Mouse (Mus musculus) gastrocnemius, postnatal 36 days (tissue): ENCODE results near the gene Grik3. TPM values are rescaled to one million over a fixed set of nuclear protein-coding genes. Genes with fewer than 3 reads are reported as not detected.

Experiments
- DNase-seq, 2 experiments: peaks; one replicate each; pipeline ENCODE4 v3.0.0; 2022
- intact Hi-C: fragments of 180-260 bp; cut with DNase I; formaldehyde crosslinking; loops from one replicate; pipeline ENCODE4 v1.15.1; 2025
- total RNA-seq, 2 experiments: library from RNA; stranded (reverse); gene quantifications; 2 replicates each; pipeline ENCODE4 v1.2.3; 2021

The Grik3 gene
- total RNA-seq, 2 experiments from 2014 or later: 0.05 to 0.10 TPM

GRCm38 (mm10) chr4:125635037-125635436 lies 144.5 kb downstream of the Grik3 start:
- DNase-seq: no peak
- intact Hi-C loops: no loop called here

- intact Hi-C loops: no loop called here
- DNase-seq: no peak
Observed at GRCm38 (mm10) chr4:125636616-125637304, 146.3 kb downstream of the Grik3 start.

DNA sequence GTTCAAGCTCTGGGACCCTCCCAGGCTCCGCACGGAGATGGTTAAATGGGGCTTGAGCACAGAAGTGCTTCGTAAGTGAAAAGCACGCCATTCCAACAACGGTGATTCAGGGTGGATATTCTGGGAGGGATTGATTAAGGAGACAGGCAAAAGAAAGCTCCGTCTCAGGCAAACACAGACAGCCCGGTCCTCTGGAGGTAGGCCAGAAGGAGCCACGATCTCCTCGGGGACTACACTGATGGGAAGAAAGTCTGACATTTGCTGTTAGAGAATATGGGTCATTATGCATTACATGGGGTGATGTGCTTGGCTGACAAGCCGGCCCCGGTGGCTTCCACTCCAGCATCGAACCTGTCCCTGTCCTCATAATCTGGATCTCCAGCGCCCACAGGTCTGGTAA lies 146.9 kb downstream of the Grik3 start:
- no peak for DNase-seq
- intact Hi-C loops: no loop called here

- intact Hi-C loops: no loop called here
- no peak for DNase-seq
Observed at GRCm38 (mm10) chr4:125640520-125640919, 150.0 kb downstream of the Grik3 start.

- no peak for DNase-seq
- intact Hi-C loops: no loop called here
Observed at GRCm38 (mm10) chr4:125640921-125641663, 150.6 kb downstream of the Grik3 start.

DNA sequence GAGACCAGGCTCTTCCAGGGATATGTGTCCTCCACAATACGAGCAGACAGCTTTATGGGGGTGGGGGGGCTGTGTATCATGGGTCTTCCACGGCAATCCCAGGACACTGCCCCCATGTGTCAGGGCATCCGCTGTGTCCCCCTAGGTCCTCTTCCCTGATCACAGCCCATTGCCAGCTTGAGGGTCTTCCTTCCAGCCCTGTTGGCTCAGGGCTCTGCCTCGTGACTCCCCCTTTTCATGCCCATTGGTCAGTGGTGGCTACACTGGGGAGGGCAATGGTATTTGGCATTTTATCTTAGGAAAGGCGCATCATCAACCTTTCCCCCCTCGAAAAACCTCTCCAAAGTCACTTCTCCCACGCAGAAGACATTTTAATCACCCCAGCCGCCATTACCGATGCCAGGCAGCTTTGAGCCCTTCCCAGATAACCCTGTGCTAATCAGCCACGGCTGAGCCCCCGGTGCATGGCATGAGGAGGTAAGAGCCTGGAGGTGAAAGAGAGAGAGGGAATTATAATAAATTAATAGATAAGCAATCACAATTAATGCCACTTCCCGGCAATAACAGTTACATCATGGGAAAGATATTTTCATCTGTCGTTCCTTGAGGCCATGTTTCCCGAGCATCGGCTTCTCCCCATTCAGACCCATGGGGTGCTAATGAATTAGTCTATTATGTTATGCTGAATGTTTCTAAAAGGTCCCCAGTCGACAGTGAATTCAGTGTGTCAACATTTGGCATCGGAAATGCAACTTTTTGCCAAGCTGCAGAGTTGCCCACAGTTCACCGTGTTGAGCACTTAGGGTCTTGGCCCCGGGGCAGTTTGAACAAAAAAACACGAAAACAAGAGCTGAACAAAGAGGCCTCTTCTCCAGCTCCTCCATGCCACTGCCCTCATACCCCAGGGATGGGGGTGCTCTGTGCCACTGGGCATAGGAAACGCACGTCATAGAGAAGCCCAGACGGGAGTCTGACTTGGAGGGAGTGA lies 154.4 kb downstream of the Grik3 start:
- intact Hi-C loops: no loop called here
- DNase-seq: no peak

GRCm38 (mm10) chr4:125651676-125652246 lies 161.3 kb downstream of the Grik3 start:
- DNase-seq: no peak
- intact Hi-C loops: no loop called here

DNA sequence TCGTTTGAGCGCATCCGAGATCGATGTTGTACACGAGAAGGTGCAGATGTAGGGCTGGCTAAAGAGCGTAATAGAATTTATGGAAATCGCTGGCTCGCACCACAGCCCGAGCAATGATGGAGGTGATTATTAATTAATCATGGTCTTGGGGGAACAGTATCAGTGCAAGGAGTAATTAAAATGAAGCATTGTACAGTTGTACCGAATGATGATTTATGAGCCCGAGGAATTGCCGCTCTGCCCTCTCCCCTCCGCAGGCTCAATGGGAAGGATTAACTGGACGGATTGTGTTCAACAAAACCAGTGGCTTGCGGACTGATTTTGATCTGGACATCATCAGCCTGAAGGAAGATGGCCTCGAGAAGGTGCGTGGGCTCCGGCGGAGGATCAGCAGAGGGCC lies 165.5 kb downstream of the Grik3 start:
- intact Hi-C loops: no loop called here
- DNase-seq: no peak

GRCm38 (mm10) chr4:125658376-125658775 lies 167.9 kb downstream of the Grik3 start:
- no peak for DNase-seq
- intact Hi-C loops: no loop called here

GRCm38 (mm10) chr4:125661982-125662381 lies 171.5 kb downstream of the Grik3 start:
- no peak for DNase-seq
- intact Hi-C loops: no loop called here

- intact Hi-C loops: no loop called here
- DNase-seq: no peak
Observed at GRCm38 (mm10) chr4:125663262-125663661, 172.8 kb downstream of the Grik3 start.

DNA sequence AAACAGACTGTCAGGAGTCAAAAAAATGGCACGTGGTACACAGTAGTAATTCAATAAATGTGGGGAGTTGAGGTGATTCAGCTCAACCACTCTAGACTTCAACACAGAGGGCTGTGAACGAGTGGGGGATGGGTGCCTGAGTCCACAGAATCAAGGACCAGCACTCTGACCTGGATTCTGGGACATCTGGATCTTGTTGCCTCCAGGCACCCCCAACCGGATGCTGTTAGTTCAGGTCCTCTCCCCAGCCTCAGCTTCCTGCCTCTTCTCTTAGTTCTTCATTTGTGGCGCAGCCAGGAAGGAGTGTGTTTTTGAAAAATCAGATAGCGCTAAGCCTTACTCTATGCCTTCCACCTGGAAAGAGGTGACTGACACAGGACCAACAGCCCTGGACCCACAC lies 175.5 kb downstream of the Grik3 start:
- intact Hi-C loops: no loop called here
- no peak for DNase-seq

GRCm38 (mm10) chr4:125682007-125682406 lies 191.5 kb downstream of the Grik3 start:
- intact Hi-C loops: no loop called here
- DNase-seq: no peak

DNA sequence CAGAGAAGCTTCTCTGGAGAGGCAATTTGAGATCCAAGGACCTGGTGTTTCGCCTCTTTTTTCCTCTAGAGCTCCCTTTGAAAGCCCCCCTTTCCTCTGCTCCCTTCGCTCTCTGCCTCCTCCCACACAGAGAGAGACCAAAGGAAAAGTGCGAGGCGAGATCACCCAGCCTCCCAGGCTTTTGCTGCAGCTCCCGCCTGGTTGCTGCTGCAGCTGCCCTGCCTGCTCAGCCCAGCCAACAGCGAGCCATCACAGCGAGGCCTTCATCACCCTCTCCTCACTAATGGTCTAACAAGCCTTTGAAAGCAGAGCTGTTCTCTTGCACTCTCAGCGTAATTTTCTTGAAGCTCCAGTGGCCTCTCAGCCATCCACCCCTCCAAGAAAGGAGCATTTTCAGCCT lies 196.6 kb downstream of the Grik3 start:
- intact Hi-C loops: no loop called here
- DNase-seq: no peak

DNA sequence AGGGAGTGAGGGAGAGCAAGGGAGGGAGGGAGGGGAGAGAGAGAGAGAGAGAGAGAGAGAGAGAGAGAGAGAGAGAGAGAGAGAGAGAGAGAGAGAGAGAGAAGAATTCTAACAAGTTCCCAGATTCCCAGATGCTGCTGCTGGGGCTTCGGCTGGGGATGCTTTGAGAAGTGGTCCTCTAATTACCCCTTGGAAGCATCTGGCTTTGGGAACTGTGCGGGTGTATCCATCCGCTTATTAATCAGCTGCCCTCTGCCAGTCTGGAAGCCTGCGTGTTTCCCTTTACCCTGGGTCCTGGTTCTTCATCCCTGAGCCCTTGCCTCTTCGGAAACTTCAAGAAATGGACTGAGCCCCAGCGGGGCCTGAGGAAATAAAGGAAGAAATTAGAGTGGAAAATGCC lies 204.9 kb downstream of the Grik3 start:
- DNase-seq: no peak
- intact Hi-C loops: no loop called here

DNA sequence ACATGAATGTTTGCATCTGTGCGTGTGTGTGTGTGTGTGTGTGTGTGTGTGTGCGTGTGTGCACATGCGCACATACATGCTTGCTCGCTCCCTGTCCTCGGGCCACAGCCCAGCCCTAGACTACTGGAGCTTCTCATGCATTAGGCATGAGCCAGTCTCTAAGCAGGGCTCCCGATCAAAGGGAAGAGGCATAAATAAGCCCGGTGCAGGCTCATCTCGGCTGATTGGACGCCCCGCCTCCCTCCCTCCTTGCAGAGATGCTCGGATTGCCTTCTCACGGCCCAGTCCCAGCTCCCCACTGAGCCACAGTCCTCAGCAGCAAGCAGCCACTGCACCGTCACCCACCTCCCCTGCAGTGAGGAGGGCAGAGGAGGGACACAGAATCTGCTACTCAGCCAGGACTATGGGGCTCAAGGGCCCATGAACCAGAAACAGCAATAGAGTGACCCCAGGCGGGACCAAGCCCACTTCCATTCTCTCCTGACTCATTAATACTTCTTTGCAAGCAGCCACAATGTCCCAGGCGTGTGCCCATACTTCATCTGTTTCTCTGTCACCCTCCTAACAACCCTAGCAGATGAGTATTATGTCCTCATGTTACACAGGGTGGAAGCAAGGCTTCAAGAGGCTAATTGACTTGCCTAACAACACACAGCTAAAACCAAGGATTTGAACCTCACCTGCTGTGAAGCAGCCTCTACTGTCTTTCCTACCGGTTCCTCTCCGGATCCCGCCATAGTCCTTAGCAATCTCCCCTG lies 205.9 kb downstream of the Grik3 start:
- DNase-seq: no peak
- intact Hi-C loops: no loop called here

- intact Hi-C loops: no loop called here
- DNase-seq: no peak
Observed at GRCm38 (mm10) chr4:125697626-125698025, 207.1 kb downstream of the Grik3 start.

DNA sequence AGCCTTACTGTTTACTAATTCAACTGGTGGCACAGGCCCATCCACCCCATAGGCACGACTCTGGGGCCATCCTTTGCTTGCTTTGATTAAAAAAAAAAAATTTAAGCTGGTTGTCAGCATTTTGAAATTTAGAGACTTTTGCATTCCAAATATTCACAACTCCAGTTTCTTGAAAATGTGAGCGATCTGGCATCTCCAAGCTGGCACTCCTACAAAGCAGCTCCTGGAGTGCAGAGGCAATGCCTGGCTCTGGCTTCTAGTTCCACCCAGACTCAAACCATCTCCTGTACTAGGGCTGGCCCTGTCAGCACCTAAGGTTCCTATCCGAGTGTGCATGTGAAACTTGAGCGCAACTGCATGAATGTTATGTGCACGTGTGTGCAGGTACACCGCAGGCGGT lies 208.6 kb downstream of the Grik3 start:
- no peak for DNase-seq

GRCm38 (mm10) chr4:125700331-125700730 lies 209.8 kb downstream of the Grik3 start:
- no peak for DNase-seq
- intact Hi-C loops: loop anchor here (10.0 kb wide), 1 partner anchor 546 kb away; no protein-coding TSS in a partner anchor

More for the DNA sequence above, 208.6 kb downstream of the Grik3 start:
- intact Hi-C loops: no loop called here
